Mouse (Mus musculus) brain, adult 10 weeks (tissue): ENCODE measurements around the gene Gm10337. TPM values are rescaled to one million over a fixed set of nuclear protein-coding genes. Genes with fewer than 3 reads are reported as not detected.

Source experiments
- polyA plus RNA-seq: library from polyadenylated mRNA; stranded (reverse); fragments of 350-450 nt; fragmentation: Illumina TruSeq; extraction: RNeasy Lipid Tissue Mini Kit (QIAGEN cat#74804); gene quantifications from one replicate; pipeline ENCODE4 v1.2.3, GENCODE M21; 2015; ENCODE audit warnings: low read depth, low replicate concordance

Gene Gm10337
- polyA plus RNA-seq, result not detected

DNA sequence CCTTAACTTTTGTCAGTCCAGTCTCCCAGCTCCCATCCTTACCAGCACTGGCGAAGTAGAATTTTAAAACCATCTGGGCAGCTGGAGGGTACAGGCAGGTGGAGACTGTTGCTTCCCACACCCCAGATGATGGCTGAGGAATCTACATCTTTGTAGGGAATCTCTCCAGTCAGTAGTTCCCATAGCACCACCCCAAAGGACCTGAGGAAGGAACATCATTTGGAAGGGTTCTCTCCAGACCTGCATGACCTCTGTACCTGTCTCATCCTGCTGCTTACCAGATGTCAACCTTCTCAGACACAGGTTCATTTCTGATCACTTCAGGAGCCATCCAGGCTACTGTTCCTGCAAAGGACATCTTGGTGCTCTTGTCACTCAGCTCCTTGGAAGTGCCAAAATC lies at the start of gene Gm10337:
Gene Gm10337, plus strand, starts transcription at position 276 of the 400 bp plus-strand sequence.

DNA sequence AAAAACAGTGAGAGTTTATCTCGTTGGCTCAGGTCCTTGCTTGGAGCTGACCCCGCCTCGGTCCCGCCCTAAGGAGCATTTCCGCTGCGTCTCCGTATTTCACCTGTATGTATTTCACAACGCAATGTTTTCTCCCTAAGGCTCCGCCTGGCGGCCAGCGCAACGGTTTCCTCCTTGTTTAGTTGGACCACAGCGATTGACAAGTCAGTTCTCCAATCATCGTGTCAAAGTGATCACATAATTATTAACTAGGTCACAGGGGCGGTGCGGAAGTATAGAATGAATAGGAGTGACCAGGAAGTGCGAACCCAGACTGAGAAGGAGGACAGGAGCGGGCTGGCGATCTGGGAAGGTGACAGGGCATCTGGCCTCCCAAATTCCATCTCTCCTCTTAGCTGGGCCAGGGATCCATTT lies 44.6 kb upstream of the Gm10337 start, which contains the start of gene Prr13:
Gene Prr13, plus strand, starts transcription at position 125 of the 414 bp plus-strand sequence.

DNA sequence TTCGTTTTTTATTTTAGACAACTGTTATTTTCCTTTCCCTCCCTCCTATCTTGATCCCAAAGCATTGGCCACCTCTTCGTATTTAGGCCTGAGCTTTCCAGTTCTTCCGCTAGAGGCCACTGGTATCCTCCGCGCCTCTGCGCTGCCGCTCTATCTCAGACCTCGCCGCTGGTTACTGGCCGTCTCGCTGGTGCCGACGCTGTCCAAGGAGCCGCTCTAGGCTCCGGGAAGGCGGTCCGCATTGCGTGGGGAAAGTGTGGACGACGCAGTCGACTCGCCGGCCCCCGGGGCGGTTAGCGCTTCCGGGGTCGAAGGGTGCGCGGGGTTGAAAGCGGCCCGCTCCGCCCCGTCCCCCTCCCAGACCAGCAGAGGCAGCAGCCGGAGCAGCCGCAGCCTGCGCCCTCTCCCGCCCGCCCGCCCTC lies 33.3 kb upstream of the Gm10337 start, which contains the start of gene Pcbp2:
Gene Pcbp2, plus strand, starts transcription at position 357 of the 422 bp plus-strand sequence.

DNA sequence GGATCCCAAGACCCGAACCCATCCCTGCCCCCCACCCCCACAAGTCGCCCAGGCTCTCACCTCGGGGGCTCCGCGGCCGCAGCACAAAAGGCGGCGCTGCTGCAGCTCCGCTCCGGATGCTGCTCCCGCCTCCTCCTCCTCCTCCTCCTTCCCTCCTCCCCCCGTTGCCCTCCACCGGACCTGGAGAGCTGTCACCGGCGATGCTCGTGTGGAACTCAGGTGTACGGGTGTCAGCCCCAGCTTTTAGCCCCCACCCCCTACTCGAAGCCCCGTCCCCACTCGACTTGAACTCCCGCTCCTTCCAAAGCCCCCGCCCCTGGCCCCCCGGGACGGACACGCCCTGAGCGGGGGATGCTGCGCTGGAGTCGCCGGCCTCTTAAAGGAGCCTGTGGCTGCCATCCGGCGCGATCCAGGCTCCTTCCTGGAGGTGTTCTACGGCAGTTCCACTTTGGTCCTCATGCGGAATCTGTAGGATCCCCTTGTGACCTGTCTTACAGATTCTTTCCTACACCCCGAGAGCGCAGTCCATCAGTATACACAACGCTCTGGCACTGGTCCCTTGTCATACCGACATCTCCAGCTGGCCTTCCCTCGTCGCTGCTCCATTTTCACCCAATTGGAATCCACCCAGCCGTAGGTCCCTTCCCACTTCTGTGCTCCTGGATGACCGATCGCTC lies 13.3 kb downstream of the Gm10337 start, which contains the start of gene Map3k12:
Gene Map3k12, minus strand, starts transcription at position 337 of the 677 bp plus-strand sequence.

DNA sequence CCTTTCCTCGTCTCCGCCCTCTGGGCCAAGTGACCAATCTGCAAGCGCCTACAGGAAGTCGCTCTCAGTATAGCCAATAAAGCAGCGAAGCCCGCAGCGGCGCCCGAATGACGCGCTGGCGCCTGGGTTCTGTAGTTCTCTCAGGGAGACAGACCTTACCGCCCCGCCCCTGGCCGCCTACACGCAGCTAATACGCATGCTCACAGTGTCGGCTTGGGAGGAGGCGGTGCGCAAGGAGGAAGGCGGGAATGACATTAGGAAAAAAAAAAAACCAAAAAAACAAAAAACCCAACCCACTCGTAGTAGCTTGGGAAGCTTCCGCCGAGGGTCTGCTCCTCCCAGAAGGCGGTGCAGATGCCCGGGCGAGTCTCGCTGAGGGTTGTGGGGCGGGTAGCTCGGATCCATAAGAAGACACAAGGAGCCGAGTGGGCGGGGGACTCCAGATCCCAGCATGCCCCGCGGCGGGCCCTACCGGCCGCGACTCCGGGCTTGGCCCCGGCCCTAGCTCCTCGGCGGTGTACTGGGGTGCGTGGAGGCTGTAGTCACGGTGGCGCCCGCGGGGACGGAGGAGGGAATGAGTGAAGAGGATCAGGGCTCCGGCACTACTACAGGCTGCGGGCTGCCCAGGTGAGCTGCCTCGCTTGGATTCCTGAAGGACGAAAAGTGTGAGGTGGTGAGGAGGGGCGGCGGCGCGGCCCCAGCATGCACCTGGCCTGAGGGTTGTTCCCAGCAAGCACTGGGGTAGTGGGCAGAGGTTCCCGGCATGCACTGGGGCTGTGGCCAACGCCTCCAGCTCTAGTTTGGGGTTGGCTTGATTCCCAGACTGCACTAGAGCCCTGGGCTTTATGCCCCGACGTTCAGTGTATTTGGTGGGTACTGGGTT lies 14.7 kb downstream of the Gm10337 start, which contains the start of gene Tarbp2:
Gene Tarbp2, plus strand, starts transcription at position 217 of the 883 bp plus-strand sequence.

DNA sequence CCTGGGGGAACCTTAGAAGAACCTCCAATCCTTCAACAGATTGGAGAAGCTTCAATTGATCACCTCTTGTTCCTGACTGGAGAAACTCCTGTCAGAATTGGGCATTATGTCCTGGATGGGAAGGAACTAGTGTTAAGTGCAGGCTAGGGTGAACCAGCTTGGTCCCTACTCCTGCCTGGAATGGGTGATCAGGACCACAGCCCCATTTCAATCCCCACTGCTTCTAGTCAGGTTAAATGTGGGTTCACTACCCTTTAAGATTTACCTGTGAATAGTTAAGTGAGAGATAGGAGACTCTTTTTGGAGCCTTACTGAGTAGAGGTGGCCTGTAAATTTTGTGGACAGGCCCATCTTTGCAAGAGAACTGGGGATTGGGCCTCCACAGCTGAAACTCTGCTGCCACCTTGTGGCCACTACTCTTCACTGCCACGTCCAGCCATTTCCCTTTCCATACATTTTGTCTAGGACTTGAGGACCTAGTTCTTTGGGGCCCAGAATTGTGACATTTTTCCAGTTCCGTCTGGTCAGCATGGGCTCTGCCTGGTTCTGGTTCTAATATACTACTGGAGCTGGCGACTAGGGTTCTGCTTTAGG lies 21.5 kb downstream of the Gm10337 start, which contains the start of gene Npff:
Gene Npff, minus strand, starts transcription at position 51 of the 594 bp plus-strand sequence.

Other genes with a start within 250 kb of the Gm10337 start
- 7.9 TPM for gene Rarg, start 246.2 kb upstream of the Gm10337 start, polyA plus RNA-seq
- not detected for gene Gm9918, start 233.2 kb upstream of the Gm10337 start, polyA plus RNA-seq
- 38.4 TPM for gene Mfsd5, start 224.3 kb upstream of the Gm10337 start, polyA plus RNA-seq
- gene Espl1, start 207.5 kb upstream of the Gm10337 start, polyA plus RNA-seq, result 0.37 TPM
- gene Pfdn5, start 177.6 kb upstream of the Gm10337 start, polyA plus RNA-seq, result 664 TPM
- gene Myg1, start 172.0 kb upstream of the Gm10337 start, polyA plus RNA-seq, result 74.3 TPM
- 19.5 TPM for gene Aaas, start 153.0 kb upstream of the Gm10337 start, polyA plus RNA-seq
- gene Sp7, start 136.5 kb upstream of the Gm10337 start, polyA plus RNA-seq, result 1.3 TPM
- gene Sp1, start 97.6 kb upstream of the Gm10337 start, polyA plus RNA-seq, result 10.4 TPM
- 0.61 TPM for gene Amhr2, start 58.4 kb upstream of the Gm10337 start, polyA plus RNA-seq
- 73.3 TPM for gene Prr13, start 44.7 kb upstream of the Gm10337 start, polyA plus RNA-seq
- gene Pcbp2, start 33.2 kb upstream of the Gm10337 start, polyA plus RNA-seq, result 487 TPM
- gene Map3k12, start 13.3 kb downstream of the Gm10337 start, polyA plus RNA-seq, result 72.6 TPM
- gene Tarbp2, start 14.5 kb downstream of the Gm10337 start, polyA plus RNA-seq, result 27.2 TPM
- 2.1 TPM for gene Npff, start 21.2 kb downstream of the Gm10337 start, polyA plus RNA-seq
- gene Gm28047, start 121.3 kb downstream of the Gm10337 start, polyA plus RNA-seq, result not detected
- 28.1 TPM for gene Atf7, start 121.7 kb downstream of the Gm10337 start, polyA plus RNA-seq
- 347 TPM for gene Atp5g2, start 168.6 kb downstream of the Gm10337 start, polyA plus RNA-seq
- 55.8 TPM for gene Calcoco1, start 218.5 kb downstream of the Gm10337 start, polyA plus RNA-seq